Mouse (Mus musculus): ENCODE results near the gene Pitx3.
"Not testable (repeated sequence)": the region's sequence is repeated elsewhere in the genome, so short reads cannot be mapped to it uniquely, and the experiment has no call there.

Gene Pitx3

GRCm38 (mm10) chr19:46147511-46148371, at the start of gene Pitx3:
Gene Pitx3 (minus strand): TSS chr19:46148326.
- in situ Hi-C loops (cut with MboI, MseI) = loop anchor here (10.0 kb wide), 1 partner anchor 387 kb away; no protein-coding TSS in a partner anchor

GRCm38 (mm10) chr19:46187203-46187602, 39.1 kb upstream of the Pitx3 start:
- in situ Hi-C loops (cut with MboI, MseI) = no loop called here

- in situ Hi-C loops (cut with MboI, MseI) = no loop called here
Observed at GRCm38 (mm10) chr19:46186611-46187010, 38.5 kb upstream of the Pitx3 start.

- in situ Hi-C loops (cut with MboI, MseI) = no loop called here
Observed at GRCm38 (mm10) chr19:46182241-46182640, 34.1 kb upstream of the Pitx3 start.

- in situ Hi-C loops (cut with MboI, MseI) = no loop called here
Observed at GRCm38 (mm10) chr19:46180274-46180673, 32.1 kb upstream of the Pitx3 start.

GRCm38 (mm10) chr19:46177046-46177445, 28.9 kb upstream of the Pitx3 start:
- in situ Hi-C loops (cut with MboI, MseI) = no loop called here

- in situ Hi-C loops (cut with MboI, MseI) = no loop called here
Observed at GRCm38 (mm10) chr19:46175173-46175572, 27.0 kb upstream of the Pitx3 start.

- in situ Hi-C loops (cut with MboI, MseI) = no loop called here
Observed at GRCm38 (mm10) chr19:46172541-46172940, 24.4 kb upstream of the Pitx3 start.

GRCm38 (mm10) chr19:46169913-46170312, 21.8 kb upstream of the Pitx3 start:
- in situ Hi-C loops (cut with MboI, MseI) = no loop called here

- in situ Hi-C loops (cut with MboI, MseI) = no loop called here
Observed at GRCm38 (mm10) chr19:46169396-46169795, 21.3 kb upstream of the Pitx3 start.

GRCm38 (mm10) chr19:46167169-46167568, 19.0 kb upstream of the Pitx3 start:
- in situ Hi-C loops (cut with MboI, MseI) = not testable (repeated sequence)

- in situ Hi-C loops (cut with MboI, MseI) = no loop called here
Observed at GRCm38 (mm10) chr19:46165950-46166349, 17.8 kb upstream of the Pitx3 start.

GRCm38 (mm10) chr19:46152127-46152803, 4.1 kb upstream of the Pitx3 start, which contains the start of gene Gbf1:
Gene Gbf1 (plus strand): TSS chr19:46152509.
- in situ Hi-C loops (cut with MboI, MseI) = no loop called here

GRCm38 (mm10) chr19:46149091-46149490, 965 bp upstream of the Pitx3 start:
- in situ Hi-C loops (cut with MboI, MseI) = loop anchor here (10.0 kb wide), 1 partner anchor 386 kb away; no protein-coding TSS in a partner anchor

GRCm38 (mm10) chr19:46148372-46148760, 240 bp upstream of the Pitx3 start:
- in situ Hi-C loops (cut with MboI, MseI) = loop anchor here (10.0 kb wide), 1 partner anchor 386 kb away; no protein-coding TSS in a partner anchor

- in situ Hi-C loops (cut with MboI, MseI) = loop anchor here (10.0 kb wide), 1 partner anchor 394 kb away; no protein-coding TSS in a partner anchor
Observed at GRCm38 (mm10) chr19:46141091-46141490, 7.0 kb downstream of the Pitx3 start.

GRCm38 (mm10) chr19:46140324-46140723, 7.8 kb downstream of the Pitx3 start:
- in situ Hi-C loops (cut with MboI, MseI) = loop anchor here (10.0 kb wide), 1 partner anchor 394 kb away; no protein-coding TSS in a partner anchor

- in situ Hi-C loops (cut with MboI, MseI) = loop anchor here (5.0 kb wide), 2 partner anchors 120 to 170 kb away; no protein-coding TSS in a partner anchor
Observed at GRCm38 (mm10) chr19:46136639-46137580, 11.2 kb downstream of the Pitx3 start.

- in situ Hi-C loops (cut with MboI, MseI) = loop anchor here (5.0 kb wide), 2 partner anchors 121 to 171 kb away; no protein-coding TSS in a partner anchor
Observed at GRCm38 (mm10) chr19:46135789-46136638, 12.1 kb downstream of the Pitx3 start.

- in situ Hi-C loops (cut with MboI, MseI) = loop anchor here (5.0 kb wide), 2 partner anchors 122 to 172 kb away; no protein-coding TSS in a partner anchor
Observed at GRCm38 (mm10) chr19:46135297-46135696, 12.8 kb downstream of the Pitx3 start.
